Mouse (Mus musculus) layer of hippocampus, postnatal 25 days (tissue): ENCODE measurements around the gene Wdfy3. TPM values are rescaled to one million over a fixed set of nuclear protein-coding genes. Genes with fewer than 3 reads are reported as not detected.
"Not testable (repeated sequence)": the region's sequence is repeated elsewhere in the genome, so short reads cannot be mapped to it uniquely, and the experiment has no call there.

Experiments
- DNase-seq, 2 experiments: peaks; one replicate each; pipeline ENCODE4 v3.0.0; 2022; ENCODE audit warnings: mixed read lengths in 2 of 2, low spot score in 1 of 2; ENCODE audit errors: extremely low spot score in 1 of 2
- total RNA-seq, 2 experiments: library from RNA; stranded (reverse); gene quantifications; 2 replicates each; pipeline ENCODE4 v1.2.3; 2021

Wdfy3 gene
- total RNA-seq, 2 experiments from 2014 or later = 109 to 127 TPM

GRCm38 (mm10) chr5:101954393-101955340, 115.1 kb downstream of the Wdfy3 start:
- no peak for DNase-seq

DNA sequence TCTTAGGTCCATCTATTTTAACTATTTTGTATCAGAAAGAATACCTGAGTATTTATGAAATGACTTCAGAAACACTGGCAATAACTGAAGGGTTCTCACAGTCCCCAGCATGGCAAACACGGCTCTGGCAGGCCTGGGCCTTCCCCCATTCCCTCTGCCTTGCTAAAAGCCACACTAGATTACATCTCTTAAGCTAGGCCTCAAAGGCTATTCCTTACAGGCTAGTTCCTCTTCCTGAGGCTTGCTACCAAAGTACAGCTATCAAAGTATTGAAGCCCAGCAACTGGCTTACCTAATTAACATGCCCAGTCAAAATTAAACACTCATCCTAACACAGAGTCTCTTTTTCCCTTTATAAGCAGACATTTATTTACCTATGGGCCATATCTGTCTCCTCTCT, 117.8 kb downstream of the Wdfy3 start:
- no peak for DNase-seq

DNA sequence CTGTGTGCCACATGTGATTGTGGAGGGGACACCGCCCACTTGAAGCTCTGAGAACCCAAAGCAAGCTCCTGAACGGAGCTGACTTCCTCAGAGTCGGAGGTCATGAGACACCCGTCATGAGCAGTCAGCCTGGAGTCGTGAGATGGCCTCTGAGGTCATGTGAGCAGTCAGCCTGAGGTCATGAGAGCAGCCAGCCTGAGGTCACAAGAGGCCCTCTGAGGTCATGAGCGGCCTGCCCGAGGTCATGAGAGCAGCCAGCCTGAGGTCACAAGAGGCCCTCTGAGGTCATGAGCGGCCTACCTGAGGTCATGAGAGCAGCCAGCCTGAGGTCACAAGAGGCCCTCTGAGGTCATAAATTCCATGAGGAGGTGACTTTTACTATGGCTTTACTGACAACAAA, 120.4 kb downstream of the Wdfy3 start:
- DNase-seq = no peak

- no peak for DNase-seq
Observed at GRCm38 (mm10) chr5:101948641-101949040, 121.1 kb downstream of the Wdfy3 start.

DNA sequence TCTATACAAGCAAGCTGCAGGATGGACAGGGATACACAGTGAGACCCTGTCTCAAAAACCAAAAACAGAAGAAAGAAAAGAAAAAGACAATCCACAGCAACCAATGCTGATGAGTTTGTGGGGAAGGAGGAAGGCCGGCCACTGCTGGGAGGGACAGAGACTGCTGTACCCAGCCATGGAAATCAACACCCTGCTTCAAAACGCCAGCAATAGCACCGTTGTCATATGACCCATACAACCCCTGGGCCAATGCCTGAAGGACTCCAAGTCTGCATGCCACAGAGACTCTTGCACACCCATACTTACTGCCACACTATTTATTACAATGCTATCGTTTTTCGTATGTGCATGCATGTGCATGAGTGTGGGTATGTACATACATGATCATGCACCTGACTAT, 124.0 kb downstream of the Wdfy3 start:
- no peak for DNase-seq

GRCm38 (mm10) chr5:101937909-101938596, 131.7 kb downstream of the Wdfy3 start:
- DNase-seq = no peak

DNA sequence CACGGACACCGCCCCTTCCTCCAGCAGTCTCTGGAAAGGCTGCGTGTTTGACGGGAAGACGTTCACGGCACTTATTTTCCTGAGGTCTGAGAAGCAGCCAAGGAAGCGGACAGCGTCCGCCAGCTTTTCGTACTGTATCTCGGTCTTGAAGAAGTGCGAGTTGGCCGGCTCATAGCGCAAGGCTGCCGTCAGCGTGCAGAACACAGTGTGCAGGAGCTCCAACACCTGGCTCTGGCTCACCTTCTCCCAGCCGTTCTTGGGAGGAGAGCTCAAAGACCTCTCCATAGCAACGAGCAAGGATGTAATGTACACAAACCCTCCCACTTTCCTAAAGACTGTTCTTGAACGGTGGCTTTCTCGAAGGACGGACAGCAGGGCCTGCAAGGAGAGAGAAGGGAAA, 132.4 kb downstream of the Wdfy3 start:
- no peak for DNase-seq

DNA sequence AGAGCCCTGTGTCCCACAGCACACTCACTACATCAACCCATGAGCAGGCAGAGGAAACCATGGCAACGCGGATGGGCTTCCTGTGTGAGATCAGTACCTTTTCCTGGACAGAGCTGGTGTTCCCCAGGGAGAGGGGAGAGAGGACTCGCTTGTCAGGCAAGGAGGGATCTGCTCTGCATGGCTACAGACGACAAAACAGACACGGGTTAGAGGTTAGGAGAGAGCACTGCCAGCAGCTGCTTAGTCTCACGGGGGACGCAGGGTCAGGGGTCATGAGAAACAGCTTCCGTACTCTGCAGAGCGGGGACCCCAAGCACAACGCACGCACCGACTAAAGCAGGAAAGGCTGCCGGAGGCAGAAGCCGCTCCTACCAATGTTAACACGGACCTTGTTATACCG, 133.8 kb downstream of the Wdfy3 start:
- no peak for DNase-seq

DNA sequence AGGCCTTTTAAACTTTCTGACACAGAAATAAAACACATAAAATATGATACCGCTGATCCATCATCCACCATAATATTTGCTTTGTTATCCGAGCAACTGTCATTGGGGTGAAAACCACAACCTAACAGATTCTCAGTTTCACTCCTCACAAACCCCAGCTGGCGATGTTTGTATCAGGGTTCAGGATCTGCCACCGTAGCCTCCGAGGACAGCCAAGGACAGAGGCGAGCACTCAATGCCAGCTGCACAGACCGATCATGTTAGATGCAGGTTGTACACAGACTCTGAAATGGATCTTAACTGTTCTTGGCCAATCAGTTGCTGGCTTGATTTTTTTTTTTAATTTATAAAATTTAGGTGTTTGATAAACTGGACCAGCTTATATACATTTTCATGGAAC, 135.1 kb downstream of the Wdfy3 start:
- no peak for DNase-seq

DNA sequence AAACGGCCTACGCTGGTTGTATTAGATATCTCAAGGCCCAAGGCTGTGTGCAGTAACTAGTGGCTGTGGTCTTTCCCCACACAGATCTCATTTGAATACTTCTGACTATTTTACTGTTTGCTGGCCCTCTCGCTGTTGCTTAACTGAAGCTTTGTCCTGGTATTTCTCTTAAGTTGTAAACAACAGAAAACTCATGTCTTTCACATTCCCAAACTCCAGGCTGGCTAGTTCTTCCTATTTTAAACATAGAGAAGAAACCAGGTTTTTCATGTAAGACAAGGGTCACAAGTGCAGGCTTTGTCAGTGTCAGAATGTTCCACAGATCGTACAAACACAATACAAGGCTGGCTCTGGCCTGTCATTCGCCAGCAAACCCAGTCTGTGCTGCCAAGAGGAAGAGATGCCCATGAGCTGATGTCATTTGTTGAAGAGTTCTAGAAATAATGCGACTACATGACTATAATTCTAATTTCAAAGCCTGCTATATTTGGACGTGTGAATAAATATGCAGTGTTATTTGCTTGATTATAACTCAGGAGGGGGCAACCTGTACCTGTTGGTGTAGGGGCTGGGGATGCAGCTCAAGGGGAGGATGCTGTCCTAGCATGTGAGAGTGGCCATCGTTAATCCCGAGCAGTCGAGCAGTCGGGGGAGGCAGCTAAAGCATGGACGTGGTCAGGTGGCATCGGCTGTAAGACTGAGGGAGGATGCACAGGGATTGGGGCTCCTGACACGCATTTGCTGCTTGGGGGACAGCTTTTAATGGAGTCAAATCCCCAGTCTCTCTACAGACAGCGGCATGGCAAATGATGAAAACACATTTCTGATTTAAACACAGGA, 136.5 kb downstream of the Wdfy3 start:
- no peak for DNase-seq

DNA sequence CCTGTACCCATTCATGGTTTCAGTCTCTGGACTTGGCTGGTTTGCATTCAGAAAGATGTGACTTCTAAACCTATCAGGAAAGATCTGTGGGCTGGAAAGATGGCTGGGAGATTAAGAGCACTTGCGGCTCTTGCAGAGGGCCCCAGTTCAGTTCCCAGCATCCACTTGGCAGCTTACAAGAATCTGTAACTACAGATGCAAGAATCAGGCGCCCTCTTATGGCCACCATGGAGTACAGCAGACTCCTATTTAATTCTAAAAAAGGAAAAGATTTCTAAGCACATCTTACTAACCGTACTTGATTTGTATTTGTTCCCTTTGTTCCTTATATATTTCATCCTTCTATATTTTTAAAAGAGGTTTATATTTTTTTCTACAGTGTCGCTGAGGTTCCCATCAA, 137.7 kb downstream of the Wdfy3 start:
- no peak for DNase-seq

DNA sequence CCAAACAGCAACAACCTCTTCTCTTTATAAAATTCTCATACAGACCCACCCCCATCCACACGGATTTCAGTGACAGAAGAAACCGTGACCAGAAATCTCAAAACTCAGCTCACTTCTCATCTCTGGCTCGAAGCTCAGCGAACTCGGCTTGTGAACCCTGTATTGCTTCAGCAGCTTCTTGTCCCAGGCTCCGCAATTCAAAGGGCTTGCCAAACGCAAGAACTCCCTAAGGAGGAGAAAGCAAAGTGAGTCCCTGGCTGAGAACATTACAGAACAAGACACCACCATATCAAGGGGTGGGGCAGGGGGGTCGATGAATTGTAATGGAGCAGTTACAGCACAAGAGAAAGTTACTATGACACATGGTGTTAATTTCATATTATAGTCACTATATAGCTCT, 143.4 kb downstream of the Wdfy3 start:
- no peak for DNase-seq

DNA sequence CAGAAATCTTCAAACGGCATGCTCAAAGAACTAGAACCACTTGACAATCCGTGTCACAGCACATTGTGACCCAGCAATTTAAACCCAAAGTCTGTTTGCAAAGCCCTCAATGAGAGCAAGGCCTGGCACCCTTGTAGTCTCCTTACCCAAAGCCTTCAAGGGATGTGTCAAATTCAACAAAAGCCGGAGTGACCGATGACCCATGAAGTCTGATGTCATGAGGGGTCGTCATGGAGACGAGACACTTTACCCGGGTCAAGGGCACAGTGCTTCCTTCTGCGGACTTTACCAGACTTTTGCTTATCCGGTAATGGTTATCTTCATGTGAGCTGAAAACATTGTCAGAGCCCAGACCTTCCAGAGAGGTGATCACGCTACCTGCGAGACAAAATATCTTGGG, 146.0 kb downstream of the Wdfy3 start:
- DNase-seq = no peak

DNA sequence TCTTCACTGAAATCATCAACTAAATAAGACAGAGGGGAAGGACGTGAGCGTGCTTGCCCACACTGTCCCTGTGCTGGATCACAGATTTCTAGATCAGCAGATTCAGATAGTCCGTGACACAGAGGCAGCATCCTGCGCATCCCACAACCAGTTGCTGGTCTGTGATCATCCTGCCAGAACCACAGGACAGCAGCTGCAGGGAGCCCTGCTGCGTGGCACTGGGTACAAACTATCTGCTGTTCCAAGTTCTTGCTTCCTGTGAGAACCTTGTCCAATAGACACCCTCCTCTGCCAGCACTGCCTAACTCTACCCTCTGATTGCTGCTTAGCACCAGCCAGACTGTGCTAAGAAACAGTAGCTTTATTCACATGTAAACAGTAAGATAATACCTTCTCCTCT, 150.2 kb downstream of the Wdfy3 start:
- no peak for DNase-seq

DNA sequence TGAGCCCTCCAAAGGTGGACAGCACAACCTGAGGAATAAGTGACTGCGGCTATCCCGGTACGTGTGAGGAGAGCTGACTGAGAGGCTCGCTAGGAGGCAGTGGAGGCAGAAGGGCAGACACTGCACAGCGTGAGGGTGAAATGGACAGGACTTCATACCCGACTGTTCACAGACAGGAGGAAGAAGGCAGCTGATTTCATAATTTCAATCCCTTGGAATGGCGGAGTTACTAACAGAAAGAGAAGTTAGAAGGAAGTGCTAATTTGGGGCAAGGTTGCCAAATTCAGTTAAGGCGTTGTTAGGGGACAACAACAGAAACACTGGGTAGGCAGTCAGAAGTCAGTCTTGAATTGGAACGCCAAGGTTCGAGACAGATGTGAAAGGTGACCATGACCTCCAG, 160.3 kb downstream of the Wdfy3 start:
- DNase-seq = no peak

GRCm38 (mm10) chr5:101905624-101906023, 164.1 kb downstream of the Wdfy3 start:
- DNase-seq = no peak

DNA sequence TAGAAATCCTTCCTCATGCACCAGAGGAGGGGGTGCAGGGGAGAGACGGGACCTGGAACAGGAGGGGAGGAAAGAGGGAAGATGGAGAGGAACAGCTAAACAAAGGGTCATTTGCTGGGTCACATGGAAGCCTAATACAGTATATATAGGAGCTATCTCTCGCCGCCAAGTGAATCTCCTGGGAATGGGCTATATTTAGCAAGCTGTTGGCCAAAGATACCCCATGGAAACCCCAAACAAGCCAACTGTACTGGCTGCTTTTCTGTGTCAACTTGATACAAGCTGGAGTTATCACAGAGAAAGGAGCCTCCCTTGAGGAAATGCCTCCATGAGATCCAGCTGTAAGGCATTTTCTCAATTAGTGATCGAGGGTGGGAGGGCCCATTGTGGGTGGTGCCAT, 164.9 kb downstream of the Wdfy3 start:
- DNase-seq = not testable (repeated sequence)

GRCm38 (mm10) chr5:101902686-101903085, 167.0 kb downstream of the Wdfy3 start:
- DNase-seq = no peak

GRCm38 (mm10) chr5:101899981-101900380, 169.7 kb downstream of the Wdfy3 start:
- DNase-seq = no peak

DNA sequence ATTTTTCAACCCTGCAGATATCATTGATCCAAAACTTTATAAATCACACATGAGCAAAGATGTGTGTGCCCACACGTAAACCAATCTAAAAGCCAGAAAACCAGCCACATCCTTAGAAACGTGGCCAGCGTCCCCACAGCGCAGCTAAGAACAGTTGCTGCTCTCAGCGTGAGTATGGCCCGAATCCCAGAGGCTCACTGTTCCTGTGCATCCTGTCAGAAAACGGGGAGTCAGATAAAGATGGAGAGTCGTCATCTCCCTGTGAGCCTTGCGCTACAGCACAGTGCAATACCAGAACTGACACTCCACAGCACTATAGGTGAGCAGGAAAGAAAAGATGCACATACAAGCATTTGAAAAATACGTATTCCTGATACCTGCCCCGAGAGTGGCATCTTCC, 172.9 kb downstream of the Wdfy3 start:
- DNase-seq = no peak
